20 mouse cellular contexts compared by ENCODE assay signal in genomic region chr11:32061020-32061419, GRCm38 (mm10).
A peak's percentile ranks its signal among the peaks of the same experiment; 100 is the strongest.
DNase-seq lines count a peak whose midpoint lies in the region; ATAC-seq and TF ChIP-seq lines count a peak whose summit lies in the region.
"Had no signal": no experiment of that assay in that cellular context is flagged by ENCODE, and none has a peak within 500 bp of the region (broad histone marks: within the 10 kb centered on the region; RNA-seq: fewer than 3 reads in every experiment).

No protein-coding gene starts in this region.

- peaks cover 47% of the 10 kb centered on the region for H3K4me1 ChIP-seq in forebrain, embryonic 16.5 days (replicated peaks; ENCODE audit: control insufficient read depth, insufficient read depth, low read length)
- peaks cover 12% of the 10 kb centered on the region for H3K4me1 ChIP-seq in forebrain, embryonic 11.5 days (replicated peaks; ENCODE audit: control insufficient read depth, insufficient read depth, low read length)
- peaks cover 10 to 21% of the 10 kb centered on the region in 2 experiments for H3K4me1 ChIP-seq in heart, embryonic 14.5 days (ENCODE audit: control insufficient read depth in 2 of 2, insufficient read depth in 2 of 2, low read length in 2 of 2)
- peaks cover 57% of the 10 kb centered on the region for H3K4me1 ChIP-seq in midbrain, embryonic 15.5 days
- H3K4me1 ChIP-seq in lung, postnatal 0 days (ENCODE audit: insufficient read depth, low read depth, low read length) = no peaks in the 10 kb centered on the region
- H3K4me1 ChIP-seq: lung, embryonic 15.5 days had no signal

- H3K4me2 ChIP-seq in forebrain, embryonic 16.5 days (ENCODE audit: low read length) = no peak overlapping the region
- no peak overlapping the region for H3K4me2 ChIP-seq in forebrain, embryonic 11.5 days (ENCODE audit: low read depth, low read length, severe bottlenecking)
- H3K4me2 ChIP-seq in heart, embryonic 14.5 days (ENCODE audit: low read length) = peak overlapping the region; percentile 48; the same call in 1 of the 2 replicates
- H3K4me2 ChIP-seq in midbrain, embryonic 15.5 days = no peak overlapping the region
- no peak overlapping the region for H3K4me2 ChIP-seq in lung, postnatal 0 days (replicated peaks; ENCODE audit: low read depth, low read length)
- H3K4me2 ChIP-seq: hindbrain, embryonic 12.5 days; lung, embryonic 15.5 days; neural tube, embryonic 13.5 days had no signal

- TF ChIP-seq EP300 in lung, postnatal 0 days (IDR thresholded peaks at IDR 0.05) = no peak

- H3K27ac ChIP-seq in forebrain, embryonic 16.5 days (ENCODE audit: low read length) = peak overlapping the region; percentile 66
- no peak overlapping the region for H3K27ac ChIP-seq in forebrain, embryonic 11.5 days (ENCODE audit: low read depth, low read length)
- peak overlapping the region; percentile 54 to 73 for H3K27ac ChIP-seq in heart, embryonic 14.5 days (replicated peaks in 1 of 2; ENCODE audit: control insufficient read depth in 1 of 2, insufficient read depth in 1 of 2, low read depth in 2 of 2, low read length in 2 of 2)
- peak overlapping the region; percentile 94 for H3K27ac ChIP-seq in layer of hippocampus, adult 2 months
- peak overlapping the region; percentile 69 for H3K27ac ChIP-seq in midbrain, embryonic 15.5 days
- H3K27ac ChIP-seq in lung, postnatal 0 days (ENCODE audit: low read length) = no peak overlapping the region
- H3K27ac ChIP-seq: hindbrain, embryonic 12.5 days; liver, embryonic 14.5 days; lung, embryonic 15.5 days; neural tube, embryonic 13.5 days had no signal

- no peaks in the 10 kb centered on the region for H3K9me3 ChIP-seq in forebrain, embryonic 16.5 days (ENCODE audit: control insufficient read depth, low read length)
- no peaks in the 10 kb centered on the region for H3K9me3 ChIP-seq in forebrain, embryonic 11.5 days (ENCODE audit: control insufficient read depth, low read length)
- no peaks in the 10 kb centered on the region for H3K9me3 ChIP-seq in heart, embryonic 14.5 days (ENCODE audit: control insufficient read depth, low read length)
- no peaks in the 10 kb centered on the region for H3K9me3 ChIP-seq in midbrain, embryonic 15.5 days
- H3K9me3 ChIP-seq in lung, postnatal 0 days (ENCODE audit: low read length) = no peaks in the 10 kb centered on the region
- H3K9me3 ChIP-seq: G1E; hindbrain, embryonic 12.5 days; lung, embryonic 15.5 days; neural tube, embryonic 13.5 days had no signal

- TF ChIP-seq CTCF in layer of hippocampus, adult 2 months (conservative IDR thresholded peaks at IDR 0.05) = no peak
- no peak for TF ChIP-seq CTCF in lung, postnatal 0 days (IDR thresholded peaks at IDR 0.05)

- 69% methylated on average over 2 of the region's 2 CpGs for WGBS in forebrain, embryonic 16.5 days
- 68% methylated on average over 2 of the region's 2 CpGs for WGBS in forebrain, embryonic 11.5 days
- 32% methylated on average over 2 of the region's 2 CpGs for WGBS in heart, embryonic 14.5 days
- WGBS in midbrain, embryonic 15.5 days = 61% methylated on average over 2 of the region's 2 CpGs
- WGBS in lung, postnatal 0 days = 57% methylated on average over 2 of the region's 2 CpGs

- no peaks in the 10 kb centered on the region for H3K27me3 ChIP-seq in forebrain, embryonic 16.5 days (replicated peaks; ENCODE audit: control insufficient read depth, insufficient read depth, low read length)
- no peaks in the 10 kb centered on the region for H3K27me3 ChIP-seq in forebrain, embryonic 11.5 days (ENCODE audit: control insufficient read depth, insufficient read depth, low read length)
- no peaks in the 10 kb centered on the region for H3K27me3 ChIP-seq in heart, embryonic 14.5 days (ENCODE audit: control insufficient read depth, insufficient read depth, low read length)
- no peaks in the 10 kb centered on the region for H3K27me3 ChIP-seq in midbrain, embryonic 15.5 days (replicated peaks)
- no peaks in the 10 kb centered on the region for H3K27me3 ChIP-seq in lung, postnatal 0 days (replicated peaks; ENCODE audit: insufficient read depth, low read length)
- H3K27me3 ChIP-seq: lung, embryonic 15.5 days; neural tube, embryonic 13.5 days had no signal

- ATAC-seq in forebrain, embryonic 16.5 days = no peak
- no peak for ATAC-seq in forebrain, embryonic 11.5 days (replicated peaks; ENCODE audit: low FRiP score)
- no peak for ATAC-seq in heart, embryonic 14.5 days (ENCODE audit: insufficient number of reproducible peaks, insufficient read depth, low FRiP score, low read depth)
- no peak for ATAC-seq in midbrain, embryonic 15.5 days (replicated peaks)
- no peak for ATAC-seq in lung, postnatal 0 days
- ATAC-seq: intestine, embryonic 16.5 days had no signal

- H3K9ac ChIP-seq in forebrain, embryonic 16.5 days (replicated peaks; ENCODE audit: low read depth, low read length) = no peak overlapping the region
- H3K9ac ChIP-seq in forebrain, embryonic 11.5 days (ENCODE audit: low read length) = no peak overlapping the region
- H3K9ac ChIP-seq in heart, embryonic 14.5 days (ENCODE audit: low read length) = no peak overlapping the region
- H3K9ac ChIP-seq in midbrain, embryonic 15.5 days = no peak overlapping the region
- H3K9ac ChIP-seq in lung, postnatal 0 days (replicated peaks; ENCODE audit: low read depth) = no peak overlapping the region
- H3K9ac ChIP-seq: hindbrain, embryonic 12.5 days; liver, embryonic 14.5 days; lung, embryonic 15.5 days; neural tube, embryonic 13.5 days had no signal

- DNase-seq in forebrain, embryonic 11.5 days (ENCODE audit: low spot score) = no peak
- DNase-seq in heart, adult 18-20 months = no peak
- DNase-seq in layer of hippocampus, adult 2 months (ENCODE audit: low spot score in 2 of 2) = no peak
- no peak for DNase-seq in layer of hippocampus, postnatal 25 days (ENCODE audit: extremely low spot score in 1 of 2, low spot score in 1 of 2)
- DNase-seq in lung, postnatal 0 days (ENCODE audit: low spot score) = no peak
- DNase-seq: adrenal gland, postnatal 25 days; cerebellum, adult 11-12 months; cerebellum, postnatal 14 days; embryo, embryonic 11 days; spleen, adult 18-20 months; thymus, postnatal 25 days had no signal

- no peak overlapping the region for H3K4me3 ChIP-seq in forebrain, embryonic 16.5 days (replicated peaks; ENCODE audit: low read length)
- H3K4me3 ChIP-seq in forebrain, embryonic 11.5 days (ENCODE audit: low read depth, low read length) = no peak overlapping the region
- H3K4me3 ChIP-seq in heart, embryonic 14.5 days (ENCODE audit: control insufficient read depth in 1 of 2, insufficient read depth in 1 of 2, low read depth in 1 of 2, low read length in 2 of 2) = no peak overlapping the region
- no peak overlapping the region for H3K4me3 ChIP-seq in layer of hippocampus, adult 2 months
- no peak overlapping the region for H3K4me3 ChIP-seq in midbrain, embryonic 15.5 days
- H3K4me3 ChIP-seq in lung, postnatal 0 days (ENCODE audit: low read depth, low read length) = no peak overlapping the region
- H3K4me3 ChIP-seq: hindbrain, embryonic 12.5 days; lung, embryonic 15.5 days; neural tube, embryonic 13.5 days had no signal

- peaks cover 8% of the 10 kb centered on the region for H3K36me3 ChIP-seq in forebrain, embryonic 16.5 days (ENCODE audit: control insufficient read depth, insufficient read depth)
- no peaks in the 10 kb centered on the region for H3K36me3 ChIP-seq in forebrain, embryonic 11.5 days (ENCODE audit: control insufficient read depth, insufficient read depth, low read length)
- H3K36me3 ChIP-seq in heart, embryonic 14.5 days (ENCODE audit: control insufficient read depth, insufficient read depth, low read length) = no peaks in the 10 kb centered on the region
- H3K36me3 ChIP-seq in midbrain, embryonic 15.5 days (replicated peaks) = peaks cover 18% of the 10 kb centered on the region
- no peaks in the 10 kb centered on the region for H3K36me3 ChIP-seq in lung, postnatal 0 days (ENCODE audit: insufficient read depth, low read length)
- H3K36me3 ChIP-seq: G1E; lung, embryonic 15.5 days had no signal

Comparison
In these comparisons a context has a peak if more than half of its experiments do, and no peak if none do; other contexts are left out.
1. H3K27ac ChIP-seq: peak in forebrain, embryonic 16.5 days (single experiment), heart, embryonic 14.5 days (2 of 2), layer of hippocampus, adult 2 months (single experiment) and midbrain, embryonic 15.5 days (single experiment); none in forebrain, embryonic 11.5 days (single experiment) and lung, postnatal 0 days (single experiment).